In genomic region chr12:72821589-72821988, GRCm38 (mm10) we compare ENCODE assay signal across 9 mouse cellular contexts.
A peak's percentile ranks its signal among the peaks of the same experiment; 100 is the strongest.
DNase-seq lines count a peak whose midpoint lies in the region; ATAC-seq lines count a peak whose summit lies in the region.
"Had no signal": no experiment of that assay in that cellular context is flagged by ENCODE, and none has a peak within 500 bp of the region (broad histone marks: within the 10 kb centered on the region; RNA-seq: fewer than 3 reads in every experiment).

No protein-coding gene starts in this region.

- no peaks in the 10 kb centered on the region for H3K9me3 ChIP-seq in lung, embryonic 16.5 days (ENCODE audit: control insufficient read depth, low read length)
- no peaks in the 10 kb centered on the region for H3K9me3 ChIP-seq in forebrain, embryonic 12.5 days
- no peaks in the 10 kb centered on the region for H3K9me3 ChIP-seq in limb, embryonic 13.5 days
- no peaks in the 10 kb centered on the region for H3K9me3 ChIP-seq in stomach, embryonic 15.5 days

- no peaks in the 10 kb centered on the region for H3K36me3 ChIP-seq in lung, embryonic 16.5 days (ENCODE audit: control insufficient read depth, insufficient read depth, low read length)
- no peaks in the 10 kb centered on the region for H3K36me3 ChIP-seq in forebrain, embryonic 12.5 days (replicated peaks)
- H3K36me3 ChIP-seq in limb, embryonic 13.5 days: no peaks in the 10 kb centered on the region
- H3K36me3 ChIP-seq in stomach, embryonic 15.5 days: no peaks in the 10 kb centered on the region

- no peaks in the 10 kb centered on the region for H3K27me3 ChIP-seq in lung, embryonic 16.5 days (ENCODE audit: control insufficient read depth, insufficient read depth, low read depth, low read length)
- peaks cover 63% of the 10 kb centered on the region for H3K27me3 ChIP-seq in forebrain, embryonic 12.5 days
- H3K27me3 ChIP-seq in limb, embryonic 13.5 days: peaks cover 13% of the 10 kb centered on the region
- 0 out of 2 replicates have a peak, but pooled peaks cover 2% of the 10 kb centered on the region for H3K27me3 ChIP-seq in stomach, embryonic 15.5 days (replicated peaks)

- H3K9ac ChIP-seq in lung, embryonic 16.5 days (ENCODE audit: low read length): peak overlapping the region; percentile 57
- peak overlapping the region; percentile 50 for H3K9ac ChIP-seq in forebrain, embryonic 12.5 days
- peak overlapping the region; percentile 57; the same call in 1 of the 2 replicates for H3K9ac ChIP-seq in limb, embryonic 13.5 days
- H3K9ac ChIP-seq in stomach, embryonic 15.5 days: no peak overlapping the region

- peak overlapping the region; percentile 77 for H3K4me2 ChIP-seq in lung, embryonic 16.5 days (ENCODE audit: low read depth, low read length)
- H3K4me2 ChIP-seq in forebrain, embryonic 12.5 days: peak overlapping the region; percentile 67
- H3K4me2 ChIP-seq in limb, embryonic 13.5 days (replicated peaks): peak overlapping the region; percentile 82
- peak overlapping the region; percentile 71 for H3K4me2 ChIP-seq in stomach, embryonic 15.5 days

- WGBS in lung, embryonic 16.5 days: 32% methylated on average over 6 of the region's 6 CpGs
- WGBS in forebrain, embryonic 12.5 days: 38% methylated on average over 6 of the region's 6 CpGs
- WGBS in limb, embryonic 13.5 days: 29% methylated on average over 6 of the region's 6 CpGs
- WGBS in stomach, embryonic 15.5 days: 28% methylated on average over 6 of the region's 6 CpGs

- intact Hi-C loops in left cerebral cortex, postnatal 10 days (cut with DNase I): no loop called here
- intact Hi-C loops in left cerebral cortex, postnatal 25 days (cut with DNase I): no loop called here

- peak overlapping the region; percentile 76 for H3K27ac ChIP-seq in lung, embryonic 16.5 days (ENCODE audit: low read length)
- H3K27ac ChIP-seq in forebrain, embryonic 12.5 days: no peak overlapping the region
- peak overlapping the region; percentile 44; the same call in 1 of the 2 replicates for H3K27ac ChIP-seq in limb, embryonic 13.5 days
- peak overlapping the region; percentile 84; the same call in 1 of the 2 replicates for H3K27ac ChIP-seq in stomach, embryonic 15.5 days

- H3K4me3 ChIP-seq in lung, embryonic 16.5 days (ENCODE audit: low read length): peak overlapping the region; percentile 52
- peak overlapping the region; percentile 39 for H3K4me3 ChIP-seq in forebrain, embryonic 12.5 days (replicated peaks)
- H3K4me3 ChIP-seq in limb, embryonic 13.5 days: peak overlapping the region; percentile 48
- H3K4me3 ChIP-seq in stomach, embryonic 15.5 days (replicated peaks): peak overlapping the region; percentile 39

- no peak for ATAC-seq in lung, embryonic 16.5 days (ENCODE audit: low read depth)
- ATAC-seq in forebrain, embryonic 12.5 days (ENCODE audit: low FRiP score): no peak
- no peak for ATAC-seq in limb, embryonic 13.5 days (ENCODE audit: low FRiP score, low read depth)
- no peak for ATAC-seq in stomach, embryonic 15.5 days (ENCODE audit: insufficient read depth, low FRiP score, low read depth)

- no peak for DNase-seq in lung, postnatal 25 days (ENCODE audit: low spot score)
- DNase-seq in left cerebral cortex, postnatal 10 days (ENCODE audit: extremely low spot score in 1 of 2, low spot score in 2 of 2): no peak
- no peak for DNase-seq in left cerebral cortex, postnatal 25 days (ENCODE audit: low spot score in 2 of 2)
- DNase-seq in cerebellum, adult 18-20 months: no peak
- DNase-seq: cerebellum, adult 9-11 months had no signal

- peaks cover 5% of the 10 kb centered on the region; the same call in 1 of the 2 replicates for H3K4me1 ChIP-seq in lung, embryonic 16.5 days (replicated peaks; ENCODE audit: control insufficient read depth, insufficient read depth, low read length)
- H3K4me1 ChIP-seq in forebrain, embryonic 12.5 days: peaks cover 9% of the 10 kb centered on the region; the same call in 1 of the 2 replicates
- H3K4me1 ChIP-seq in limb, embryonic 13.5 days: peaks cover 11% of the 10 kb centered on the region; the same call in 1 of the 2 replicates
- H3K4me1 ChIP-seq in stomach, embryonic 15.5 days: no peaks in the 10 kb centered on the region
